Mouse (Mus musculus) adrenal gland, postnatal 4 days (tissue): ENCODE measurements around the gene Gm45062. TPM values are rescaled to one million over a fixed set of nuclear protein-coding genes. Genes with fewer than 3 reads are reported as not detected.

ENCODE experiments used
- DNase-seq, 2 experiments: peaks; one replicate each; pipeline ENCODE4 v3.0.0; 2021 to 2022; ENCODE audit warnings: low spot score in 2 of 2, mixed read lengths in 2 of 2
- total RNA-seq, 2 experiments: library from RNA; stranded (reverse); gene quantifications; 2 replicates each; pipeline ENCODE4 v1.2.3; 2021

The Gm45062 gene
- total RNA-seq, 2 experiments from 2014 or later = not detected

DNA sequence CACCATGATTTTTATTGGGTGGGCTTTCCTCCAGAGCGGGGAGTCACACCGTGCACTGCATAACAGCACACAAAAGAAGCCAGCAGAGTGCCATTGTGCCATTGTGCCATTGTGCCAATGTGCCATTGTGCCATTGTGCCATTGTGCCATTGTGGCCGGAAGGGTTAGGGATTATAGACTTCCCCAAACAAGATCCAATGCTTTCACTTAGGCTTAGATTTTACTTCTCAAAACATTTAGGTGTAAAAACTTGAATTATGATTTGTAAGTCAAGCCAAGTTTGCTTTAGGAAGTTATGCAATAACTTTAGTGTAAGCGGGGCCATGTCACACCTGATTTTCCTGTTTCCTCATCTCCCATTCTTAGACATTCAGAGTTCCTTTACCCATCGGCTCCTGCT lies 156.6 kb downstream of the Gm45062 start:
- no peak for DNase-seq

DNA sequence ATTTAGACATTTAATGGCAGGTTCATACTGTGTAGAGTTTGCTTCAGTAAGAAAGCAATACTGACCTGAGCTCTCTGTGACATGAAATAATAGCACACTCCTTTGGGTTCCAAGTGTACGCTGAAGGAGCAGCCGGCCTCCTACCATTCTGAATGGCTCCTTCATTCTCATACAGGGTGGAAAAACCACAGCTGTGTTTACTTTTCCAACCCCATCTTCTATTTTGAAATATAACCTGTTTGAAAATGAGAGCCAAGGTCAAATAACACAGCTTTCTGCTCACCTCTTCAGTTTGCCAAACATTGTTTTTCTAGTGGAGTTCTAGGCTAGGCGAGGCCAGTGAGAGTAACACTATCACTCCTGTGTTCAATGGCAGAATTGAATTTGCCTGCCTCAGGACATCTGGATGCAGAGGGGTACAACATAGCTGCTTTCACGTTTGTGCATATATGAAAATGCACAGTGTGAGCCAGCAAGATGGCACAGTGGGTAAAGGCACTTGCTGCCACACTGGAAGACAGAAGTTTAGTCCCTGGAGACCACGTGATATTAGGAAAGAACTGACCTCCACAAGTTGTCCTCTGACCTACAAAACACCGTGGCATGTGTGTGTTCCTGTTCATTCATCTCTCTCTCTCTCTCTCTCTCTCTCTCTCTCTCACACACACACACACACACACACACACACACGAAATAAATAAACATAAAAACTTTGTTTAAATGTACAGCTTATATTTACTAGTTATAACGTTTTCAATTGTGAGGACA lies 157.7 kb downstream of the Gm45062 start:
- DNase-seq = no peak

DNA sequence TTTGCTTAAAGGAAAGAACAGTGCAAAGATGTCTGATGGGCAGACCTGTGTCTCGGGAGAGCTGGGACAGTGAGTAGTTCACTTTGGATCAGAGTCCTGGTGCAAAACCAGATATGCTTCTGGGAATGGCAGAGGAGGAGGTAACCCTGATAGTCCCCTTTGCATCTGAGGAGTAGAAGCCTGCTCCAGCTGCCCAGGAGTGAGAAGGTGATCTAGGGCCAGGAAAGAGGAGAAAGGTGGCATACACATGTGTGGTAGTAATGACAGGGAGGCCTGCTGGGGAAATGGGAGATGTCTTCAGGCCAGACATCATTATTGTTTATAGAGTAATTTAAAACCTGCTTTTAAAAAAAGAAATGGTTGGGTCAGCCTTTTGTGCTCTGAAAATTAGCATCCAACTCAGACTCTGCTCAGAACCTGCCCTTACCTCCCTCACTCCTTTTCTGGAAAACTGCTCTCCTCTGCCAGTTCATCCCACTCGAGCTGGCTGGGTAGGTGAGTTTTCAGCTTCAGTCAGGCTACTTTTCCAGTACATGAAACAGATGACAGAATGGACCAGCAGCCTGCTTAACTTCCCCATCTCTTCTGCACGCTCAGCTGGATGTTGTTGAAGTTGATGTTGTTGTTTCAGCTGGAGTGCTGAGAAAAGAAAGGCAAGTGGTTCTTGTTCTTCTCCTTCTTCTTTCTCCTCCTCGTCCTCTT lies 160.4 kb downstream of the Gm45062 start:
- no peak for DNase-seq

DNA sequence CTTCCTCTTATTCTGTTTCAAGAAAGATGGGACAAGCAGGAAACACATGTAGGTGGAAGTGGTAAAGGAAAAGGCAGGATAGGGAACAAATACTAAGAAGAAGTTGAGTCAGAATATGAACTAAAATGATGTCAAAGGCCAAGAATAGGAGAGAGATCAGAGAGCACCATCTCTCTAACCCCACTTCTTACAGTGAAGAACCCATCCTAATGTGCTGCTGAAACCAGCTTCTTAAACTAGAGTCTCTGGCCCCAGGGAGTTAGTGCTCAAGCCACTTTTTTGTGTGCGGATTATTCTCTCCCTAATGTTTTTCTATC lies 160.9 kb downstream of the Gm45062 start:
- no peak for DNase-seq

DNA sequence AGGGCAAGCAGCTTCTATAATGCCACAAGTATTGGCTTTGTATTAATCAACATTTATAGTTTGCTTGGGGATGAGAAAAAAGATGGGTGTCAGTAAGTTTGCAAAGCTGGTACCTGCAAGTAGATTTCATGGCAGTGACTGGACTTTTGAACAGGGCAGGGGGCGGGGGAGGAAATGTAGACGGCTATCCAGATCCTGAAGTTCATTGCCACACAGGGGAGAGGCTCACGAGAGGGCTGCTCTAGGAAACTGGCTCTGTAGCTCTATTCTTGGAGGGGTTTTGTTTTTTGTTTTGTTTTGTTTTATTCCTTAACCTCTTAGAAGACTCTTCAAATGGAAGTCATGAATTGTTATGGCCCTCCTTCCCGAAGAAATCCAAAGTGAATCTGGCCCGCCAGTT lies 162.2 kb downstream of the Gm45062 start:
- no peak for DNase-seq

DNA sequence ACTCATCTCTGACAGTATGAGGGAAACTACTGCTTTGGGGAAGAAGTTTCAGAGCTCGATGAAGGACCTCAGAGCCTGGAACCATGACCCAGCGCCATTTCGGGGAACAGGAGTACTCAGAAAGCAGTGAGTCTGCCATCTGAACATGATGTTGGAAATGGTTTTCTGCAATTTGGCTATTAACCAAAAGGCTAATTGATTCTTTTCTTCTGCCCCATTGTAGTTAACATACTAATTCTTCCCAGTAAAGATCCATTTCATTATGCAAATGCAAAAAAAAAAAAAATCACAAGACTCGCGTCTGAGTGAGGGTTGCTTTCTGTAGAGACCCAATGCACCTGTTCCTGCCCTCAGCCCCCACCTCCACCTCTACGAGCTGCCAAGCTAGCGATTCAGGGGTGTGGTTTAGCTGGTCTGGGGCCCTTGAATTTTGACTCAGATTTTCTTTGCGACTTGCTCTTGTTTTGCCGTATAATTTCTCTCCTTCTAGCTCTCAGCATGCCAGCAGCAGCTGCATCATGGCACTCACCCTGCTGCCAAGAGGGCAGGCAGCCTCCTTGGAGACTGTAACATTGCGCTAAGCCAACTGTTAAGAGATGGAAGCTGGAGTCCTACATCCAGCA lies 162.8 kb downstream of the Gm45062 start:
- no peak for DNase-seq

DNA sequence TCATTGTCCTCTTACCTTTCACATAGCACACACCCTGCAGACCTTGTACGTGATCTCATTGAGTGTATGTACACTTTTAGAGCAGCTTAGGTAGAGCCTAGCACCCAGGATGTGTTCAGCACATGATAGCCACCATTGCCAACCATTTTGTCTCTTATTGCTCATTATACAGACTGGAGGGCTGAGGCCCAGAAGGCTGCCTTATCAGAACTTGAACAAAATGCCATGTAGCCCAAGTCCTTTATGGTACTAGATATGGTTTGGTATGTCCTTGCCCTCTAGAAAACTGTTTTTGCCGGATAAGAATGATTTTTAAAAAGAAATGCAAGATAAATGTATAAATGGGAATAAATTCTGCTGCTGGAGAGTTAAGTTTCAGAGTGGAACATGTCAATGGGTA lies 163.9 kb downstream of the Gm45062 start:
- no peak for DNase-seq

DNA sequence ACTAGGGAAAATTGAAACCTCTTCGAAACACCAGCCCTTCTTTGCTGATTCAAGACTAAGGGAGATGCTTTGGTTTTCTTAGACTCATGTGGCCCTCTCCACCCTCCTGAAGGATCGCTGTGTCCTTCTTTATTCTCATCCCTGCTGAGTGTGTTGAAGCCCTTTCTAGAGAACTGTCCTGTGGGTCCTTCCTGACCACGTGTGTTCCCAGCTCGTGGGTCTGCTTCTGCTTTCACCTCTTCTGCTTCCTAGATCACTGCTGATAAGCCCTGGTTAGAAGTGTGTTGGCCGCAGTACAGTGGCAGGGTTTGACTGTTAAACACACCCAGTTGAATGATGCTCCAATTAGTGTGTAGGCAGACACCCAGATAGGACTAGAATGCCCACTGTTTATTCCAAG lies 168.4 kb downstream of the Gm45062 start:
- DNase-seq = no peak

DNA sequence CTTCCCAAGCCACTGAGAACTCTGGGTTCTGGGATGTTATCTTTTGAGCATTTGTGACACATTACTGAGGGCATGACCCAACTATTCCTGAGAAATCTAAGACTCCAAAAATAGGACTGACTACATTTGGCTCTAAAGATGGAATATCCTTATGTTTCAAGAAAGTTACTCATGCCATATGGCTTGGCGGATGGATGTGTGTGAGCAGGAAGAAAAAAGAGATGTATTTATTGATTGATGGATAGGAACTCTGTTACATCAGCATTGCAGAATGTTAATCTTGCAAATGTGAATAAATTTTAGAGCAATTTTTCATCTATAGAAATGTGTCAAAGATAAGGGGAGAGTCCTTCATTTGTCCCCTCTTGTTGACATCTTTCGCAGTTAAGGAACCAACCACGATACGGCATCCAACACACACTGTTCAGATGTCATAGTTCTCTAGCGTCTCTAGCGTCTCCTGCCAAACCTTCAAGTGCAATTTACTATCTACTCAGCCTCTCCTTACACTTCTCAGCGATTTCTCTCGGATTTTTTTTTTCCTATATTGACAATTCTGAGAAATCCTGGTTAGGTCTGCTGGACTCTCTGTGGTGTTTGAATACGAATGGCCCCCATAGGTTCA lies 171.5 kb downstream of the Gm45062 start:
- no peak for DNase-seq

DNA sequence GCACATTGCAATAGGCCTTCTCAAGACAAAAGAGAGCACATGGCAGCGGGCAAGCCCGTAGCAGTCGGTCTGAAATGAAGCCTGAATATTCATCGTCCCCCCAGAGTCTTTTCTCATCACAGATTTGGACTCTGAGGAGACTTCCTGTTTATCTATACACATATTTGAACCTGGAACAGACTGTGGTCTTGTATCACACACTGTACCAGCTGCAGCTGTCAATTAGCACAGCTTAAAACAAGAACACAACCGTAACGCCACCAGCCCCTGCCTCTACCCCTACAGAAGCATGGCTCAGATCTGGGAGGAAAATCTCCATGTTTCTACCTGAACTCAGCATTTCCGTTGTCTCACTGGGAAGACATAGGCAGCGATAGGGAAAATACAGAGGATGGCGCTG lies 173.9 kb downstream of the Gm45062 start:
- DNase-seq = no peak

DNA sequence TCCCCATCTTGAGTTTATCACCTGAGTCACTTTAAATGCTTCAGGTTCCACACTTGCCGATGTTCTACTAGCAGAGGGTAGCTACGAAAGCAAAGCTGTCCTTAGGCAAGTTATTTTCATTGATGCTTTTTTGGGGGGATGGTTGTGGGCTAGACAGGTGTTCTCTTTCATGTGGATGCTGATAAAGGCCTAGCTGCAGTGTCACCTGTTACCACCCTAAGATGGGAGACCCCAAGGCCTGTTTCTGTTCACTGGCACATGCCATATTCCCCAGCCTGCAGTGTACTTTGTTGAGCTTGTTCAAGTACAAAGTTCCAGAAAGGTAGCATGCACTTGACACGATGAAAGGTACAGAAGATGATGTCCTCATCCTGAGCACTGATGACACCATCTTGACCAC lies 178.7 kb downstream of the Gm45062 start:
- DNase-seq = no peak

DNA sequence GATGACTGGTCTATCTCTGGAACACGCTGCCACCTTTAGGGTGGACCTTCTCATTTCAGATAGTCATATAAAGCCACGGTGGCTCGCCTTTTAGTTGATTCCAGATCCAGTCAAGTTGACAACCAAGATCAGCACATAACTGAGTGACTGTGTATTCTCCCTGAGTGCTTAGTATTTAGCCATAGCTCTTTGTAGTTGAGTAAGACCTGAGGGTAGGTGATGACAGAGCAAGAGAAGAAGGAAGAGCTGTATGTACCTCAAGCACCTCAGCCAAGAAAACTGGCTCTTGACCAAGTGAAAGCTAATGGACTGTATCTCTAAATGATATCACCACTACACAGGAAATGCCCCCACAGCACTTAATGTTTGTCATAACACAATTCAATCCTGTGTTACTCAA lies 182.6 kb downstream of the Gm45062 start:
- no peak for DNase-seq

DNA sequence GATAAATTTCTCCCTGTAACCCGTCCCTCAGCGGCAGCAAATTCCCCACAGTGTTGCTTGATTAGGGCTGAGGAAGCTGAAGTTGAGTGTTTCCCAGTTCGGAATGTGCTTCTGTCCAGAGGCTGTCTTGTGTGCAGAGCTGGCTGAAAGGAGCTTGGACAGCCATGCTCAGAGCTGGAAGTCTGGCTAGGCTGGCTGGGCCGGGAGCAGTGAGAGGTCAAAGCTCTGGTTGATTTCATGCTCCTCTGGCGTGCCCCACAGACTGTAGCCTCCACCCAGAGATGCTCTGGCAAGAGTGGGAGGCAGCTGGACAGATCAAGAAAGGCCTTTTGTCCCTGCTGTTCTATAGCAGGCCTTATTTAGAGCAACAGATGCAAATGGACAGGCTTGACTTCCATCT lies 187.5 kb downstream of the Gm45062 start:
- no peak for DNase-seq

DNA sequence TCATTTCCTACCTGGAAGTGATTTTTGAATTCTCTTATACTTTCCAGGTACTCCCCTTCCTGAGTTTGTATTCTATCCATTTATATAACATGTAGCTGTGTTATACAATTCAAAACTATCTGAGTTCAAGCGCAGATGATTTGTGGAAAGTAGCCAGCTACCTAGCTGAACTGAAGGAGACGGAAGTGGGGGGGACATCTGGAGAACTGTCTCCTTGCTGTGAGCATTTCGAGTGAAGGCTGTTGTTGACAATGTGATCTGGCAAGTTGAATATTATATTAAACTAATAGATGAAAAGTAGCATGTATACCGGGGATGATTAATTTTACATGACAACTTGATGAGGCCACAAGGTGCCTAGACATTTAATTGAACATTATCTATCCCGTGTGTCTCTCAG lies 196.3 kb downstream of the Gm45062 start:
- no peak for DNase-seq

DNA sequence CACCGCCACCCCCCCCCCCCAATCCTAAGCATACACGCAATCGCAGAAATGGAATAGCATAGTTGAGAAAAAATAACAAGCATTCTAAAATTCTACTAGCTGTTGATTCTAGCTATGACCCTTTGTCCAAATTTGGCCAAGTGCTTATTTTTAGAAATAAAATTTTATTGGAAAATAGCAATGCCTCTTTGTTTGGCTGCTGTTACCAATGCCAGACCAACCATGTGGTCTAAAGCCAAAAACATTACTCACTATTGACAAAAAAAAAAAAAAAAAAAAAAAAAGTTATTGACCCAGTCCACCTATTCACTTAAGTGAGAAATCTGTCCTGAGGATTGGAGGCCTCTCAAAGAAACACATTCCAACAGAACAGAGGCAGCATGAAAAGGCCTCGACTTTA lies 199.3 kb downstream of the Gm45062 start:
- DNase-seq = no peak

DNA sequence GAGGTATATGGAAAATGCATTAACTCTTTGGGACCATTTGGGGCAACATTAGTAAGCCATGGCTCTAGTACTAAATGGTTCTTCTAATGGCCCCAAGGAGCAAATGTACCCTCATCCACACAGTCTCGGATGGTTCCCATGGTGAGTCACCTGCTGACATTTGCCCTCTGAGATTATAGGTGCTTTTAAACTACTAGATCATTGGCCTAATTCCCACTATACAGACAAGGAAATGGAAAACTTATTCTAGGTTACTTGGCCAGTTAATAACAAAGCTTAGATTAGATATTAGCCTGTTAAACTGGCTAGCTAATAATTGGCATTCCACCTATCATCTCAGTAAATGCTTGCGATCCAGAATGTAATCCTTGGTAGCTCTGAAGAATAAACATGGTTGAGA lies 203.2 kb downstream of the Gm45062 start:
- no peak for DNase-seq

DNA sequence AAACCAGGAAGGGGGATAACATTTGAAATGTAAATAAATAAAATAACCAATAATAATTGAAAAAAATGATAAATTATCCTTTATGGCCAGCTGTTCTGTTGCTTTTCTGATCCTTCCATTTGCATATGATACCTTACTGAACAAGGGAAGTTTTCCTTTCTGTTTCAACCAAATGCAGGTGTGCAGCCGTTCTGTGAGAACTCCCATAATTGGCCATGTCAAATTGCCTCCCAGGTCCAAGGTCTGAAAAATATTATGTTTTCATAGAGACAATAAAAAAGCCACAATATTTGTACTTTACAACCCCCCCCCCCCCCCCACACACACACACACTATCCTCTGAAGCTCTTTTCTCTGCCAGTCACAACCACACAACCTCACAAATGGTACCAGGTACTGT lies 206.1 kb downstream of the Gm45062 start:
- no peak for DNase-seq

DNA sequence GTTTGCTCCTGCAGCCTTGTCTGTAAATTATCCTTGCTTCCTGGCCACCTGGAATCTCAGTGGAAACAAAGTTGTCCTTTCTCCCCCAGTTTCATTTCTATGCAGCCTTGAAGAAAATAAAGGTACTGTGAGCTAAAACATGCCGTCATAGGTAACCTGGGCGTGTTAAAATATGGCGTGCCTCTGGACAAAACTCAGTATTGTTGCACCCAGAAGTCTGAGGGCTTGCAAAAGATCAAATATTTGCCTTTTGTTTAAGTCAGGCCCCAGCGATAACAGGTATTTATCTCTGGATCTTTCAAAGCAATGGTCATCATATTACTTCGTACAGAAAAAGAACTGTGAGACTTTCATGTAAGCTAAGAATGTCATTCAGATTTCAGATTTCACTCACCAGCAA lies 206.7 kb downstream of the Gm45062 start:
- no peak for DNase-seq

DNA sequence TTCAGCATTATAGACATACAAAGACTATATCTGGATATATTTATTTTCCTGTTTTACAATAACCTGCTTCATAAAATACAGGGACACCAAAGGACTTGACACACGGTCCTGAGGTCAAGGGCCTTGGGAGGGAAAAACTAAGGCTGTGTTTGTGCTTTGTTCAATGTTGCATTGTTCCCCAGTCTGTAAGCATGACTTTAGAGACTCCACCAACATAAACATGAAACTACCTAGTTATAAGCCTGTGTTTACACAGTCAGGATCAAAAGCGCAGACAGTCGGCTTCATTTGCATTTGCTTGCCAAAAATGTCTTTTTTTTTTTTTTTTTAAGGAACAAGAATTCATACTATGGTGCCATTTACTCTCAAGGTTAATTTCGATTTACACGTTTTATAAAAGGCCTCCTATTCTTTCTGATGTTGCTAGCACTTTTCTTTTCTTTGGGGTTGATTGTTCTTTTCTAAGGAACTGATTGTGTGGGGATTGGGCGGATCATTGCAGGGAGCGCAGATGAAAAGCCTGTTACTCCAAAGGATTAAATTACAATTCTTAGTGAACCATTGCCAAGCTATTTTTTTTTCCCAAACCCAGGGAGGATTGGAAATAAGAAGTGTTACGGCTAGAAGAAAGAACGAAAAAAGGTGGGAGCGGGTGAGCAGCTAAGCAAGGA lies 208.6 kb downstream of the Gm45062 start:
- DNase-seq = no peak

DNA sequence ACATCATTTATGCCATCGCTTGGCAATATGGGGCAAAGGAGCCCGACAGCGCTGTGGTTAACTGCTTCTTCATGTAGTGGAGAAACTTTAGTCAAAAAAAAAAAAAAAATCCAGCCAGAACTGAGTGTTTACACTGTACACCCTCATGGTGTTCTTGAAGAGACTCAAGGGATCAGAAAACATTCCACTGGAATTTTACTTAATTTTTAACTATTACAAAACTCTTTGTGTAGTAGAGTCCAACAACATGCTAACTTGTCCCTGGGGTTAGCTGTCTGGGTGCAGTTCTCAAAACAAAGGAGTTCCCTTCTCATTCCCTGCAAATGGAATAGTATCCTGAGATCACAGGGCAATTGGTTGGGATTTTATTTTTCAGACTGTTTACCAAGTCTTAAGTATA lies 210.7 kb downstream of the Gm45062 start:
- no peak for DNase-seq

DNA sequence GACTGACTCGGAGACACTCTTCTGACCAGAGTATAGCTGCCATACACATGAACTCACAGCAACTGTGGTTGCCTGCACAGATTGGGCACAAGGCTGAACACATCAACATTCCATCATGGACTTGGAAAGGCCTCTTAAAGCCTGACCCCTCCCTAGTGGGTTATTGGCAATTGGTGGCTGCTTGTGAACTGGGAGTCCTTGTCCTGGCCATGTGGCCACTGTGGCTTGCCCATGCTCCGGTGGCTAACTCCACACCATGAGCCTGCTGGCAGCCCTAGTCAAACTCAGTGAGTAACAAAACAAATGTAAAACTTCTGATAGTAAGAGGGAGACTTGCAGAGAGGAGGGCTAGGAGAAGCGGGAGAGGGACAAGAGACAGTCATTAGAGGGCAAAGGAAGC lies 212.9 kb downstream of the Gm45062 start:
- DNase-seq = no peak

DNA sequence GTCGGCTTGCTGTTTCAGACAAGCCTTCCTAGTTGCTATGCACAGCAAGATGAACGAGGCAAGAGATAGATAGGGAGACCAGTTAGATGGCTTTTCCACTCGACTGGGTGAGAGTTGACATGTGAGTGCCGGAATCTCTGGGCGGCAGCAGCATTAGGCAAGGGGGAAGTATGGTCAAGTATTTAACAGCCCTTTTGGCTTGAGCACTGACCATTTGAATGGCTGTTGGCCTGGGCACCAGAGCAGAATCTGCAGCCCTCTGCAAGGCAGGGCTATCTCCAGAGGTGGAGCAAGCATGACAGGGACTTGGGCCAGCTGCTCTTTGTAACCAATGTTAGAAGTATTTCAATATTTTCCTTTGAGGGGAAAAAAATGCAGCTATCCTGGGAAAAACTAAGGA lies 213.7 kb downstream of the Gm45062 start:
- no peak for DNase-seq
